Mouse (Mus musculus) frontal cortex, postnatal 10 days (tissue): ENCODE results near the gene Ccr2.
"Not testable (repeated sequence)": the region's sequence is repeated elsewhere in the genome, so short reads cannot be mapped to it uniquely, and the experiment has no call there.

ENCODE experiments used
- DNase-seq, 2 experiments: peaks; one replicate each; pipeline ENCODE4 v3.0.0; 2022; ENCODE audit warnings: low spot score in 2 of 2, mixed read lengths in 1 of 2

The Ccr2 gene

DNA sequence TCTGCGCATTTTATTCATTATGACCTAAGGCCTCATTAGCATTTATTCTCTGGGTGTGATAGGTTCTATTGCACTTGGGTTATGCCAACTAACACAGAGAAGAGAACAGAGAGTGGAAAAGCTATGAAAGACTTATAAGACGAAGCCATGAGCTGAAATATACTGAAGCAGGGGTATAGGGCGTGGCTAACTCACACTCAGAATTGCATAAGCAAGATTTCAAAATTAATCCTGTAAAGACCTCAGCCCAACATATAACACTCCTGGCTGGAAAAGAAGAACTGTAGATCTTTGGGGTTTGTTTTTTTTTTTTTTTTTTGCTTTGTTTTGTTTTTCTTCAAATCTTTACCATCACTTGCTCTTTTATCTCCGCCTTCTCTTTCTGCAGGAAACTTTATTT, at the start of gene Ccr2:
Gene Ccr2 (plus strand): TSS at position 228 of the 400 bp plus-strand sequence.
- DNase-seq = no peak

DNA sequence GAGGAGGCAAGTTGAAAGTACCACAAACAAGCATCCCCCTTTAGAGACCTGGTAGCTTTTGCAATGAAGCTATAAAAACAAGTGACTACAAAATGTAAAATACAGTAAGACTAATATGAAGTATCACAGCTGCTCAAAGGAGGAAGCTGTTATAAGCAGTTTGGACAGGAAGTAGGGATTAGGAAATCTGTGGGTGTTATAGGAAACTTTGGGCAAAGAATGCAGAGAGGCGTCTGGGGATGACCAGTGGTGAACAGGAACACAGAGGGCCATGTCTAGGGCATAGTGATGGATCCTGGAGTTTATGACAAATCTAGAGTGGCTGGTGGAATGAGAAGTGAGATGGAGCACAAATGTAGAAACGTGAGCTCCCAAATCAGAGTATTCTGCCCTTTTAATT, 48.2 kb upstream of the Ccr2 start:
- DNase-seq = no peak

DNA sequence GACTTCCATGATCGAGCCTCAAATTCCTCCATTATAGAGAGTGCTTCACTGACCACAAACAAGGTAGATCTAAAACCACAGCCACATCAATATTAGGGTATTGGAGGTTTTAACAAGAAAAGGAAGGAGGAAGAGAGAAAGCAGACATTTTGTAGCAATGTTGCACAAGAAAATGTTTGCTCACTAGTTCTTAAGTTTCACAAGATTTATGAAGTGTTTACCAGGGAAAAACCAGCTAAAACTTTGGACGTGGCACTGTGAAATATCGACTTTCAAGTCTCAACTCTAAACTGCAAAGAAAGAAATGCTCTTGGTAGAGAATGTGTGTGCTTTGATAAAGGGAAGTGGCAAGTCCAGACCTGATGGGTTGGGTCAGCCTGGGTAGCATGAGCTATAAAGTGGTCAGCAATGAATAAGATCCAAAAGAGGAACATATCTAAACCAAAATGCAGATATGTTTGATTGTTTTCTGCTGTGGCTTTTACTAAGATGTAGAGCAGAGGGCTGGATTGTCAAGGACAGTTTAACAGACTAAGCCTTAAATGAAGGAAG, 45.5 kb upstream of the Ccr2 start:
- DNase-seq = no peak

DNA sequence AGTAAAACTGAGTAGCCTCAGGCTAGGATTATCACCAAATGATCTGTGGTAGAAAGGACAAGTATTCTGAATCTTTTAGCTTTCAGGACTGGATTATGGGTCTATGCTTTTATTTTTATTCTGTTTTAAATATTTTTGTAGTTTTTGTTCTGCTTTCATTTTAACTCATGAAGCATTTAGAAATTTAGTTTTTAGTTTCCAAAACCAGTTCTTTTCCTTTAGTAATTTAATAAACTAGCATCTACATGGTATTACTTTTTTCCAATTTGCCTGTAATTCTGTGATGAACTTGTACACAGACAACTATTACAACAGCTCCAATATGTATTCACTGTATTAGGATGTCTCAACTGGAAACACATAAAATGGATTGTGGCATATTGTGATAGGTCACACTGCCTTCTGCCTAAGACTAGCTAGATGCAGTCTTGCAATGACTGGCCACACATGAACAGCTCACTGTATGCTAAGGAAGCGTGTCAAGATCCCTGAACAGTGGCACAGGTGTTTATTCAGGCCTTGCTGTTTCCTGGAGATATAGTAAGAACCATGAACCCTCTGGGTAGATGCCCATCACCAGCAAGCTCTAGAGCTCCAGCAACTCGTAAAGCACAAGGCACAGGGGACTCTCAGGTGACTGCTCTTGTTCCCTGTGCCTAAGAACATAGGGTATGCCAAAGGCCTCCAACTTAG, 41.9 kb upstream of the Ccr2 start:
- DNase-seq = no peak

DNA sequence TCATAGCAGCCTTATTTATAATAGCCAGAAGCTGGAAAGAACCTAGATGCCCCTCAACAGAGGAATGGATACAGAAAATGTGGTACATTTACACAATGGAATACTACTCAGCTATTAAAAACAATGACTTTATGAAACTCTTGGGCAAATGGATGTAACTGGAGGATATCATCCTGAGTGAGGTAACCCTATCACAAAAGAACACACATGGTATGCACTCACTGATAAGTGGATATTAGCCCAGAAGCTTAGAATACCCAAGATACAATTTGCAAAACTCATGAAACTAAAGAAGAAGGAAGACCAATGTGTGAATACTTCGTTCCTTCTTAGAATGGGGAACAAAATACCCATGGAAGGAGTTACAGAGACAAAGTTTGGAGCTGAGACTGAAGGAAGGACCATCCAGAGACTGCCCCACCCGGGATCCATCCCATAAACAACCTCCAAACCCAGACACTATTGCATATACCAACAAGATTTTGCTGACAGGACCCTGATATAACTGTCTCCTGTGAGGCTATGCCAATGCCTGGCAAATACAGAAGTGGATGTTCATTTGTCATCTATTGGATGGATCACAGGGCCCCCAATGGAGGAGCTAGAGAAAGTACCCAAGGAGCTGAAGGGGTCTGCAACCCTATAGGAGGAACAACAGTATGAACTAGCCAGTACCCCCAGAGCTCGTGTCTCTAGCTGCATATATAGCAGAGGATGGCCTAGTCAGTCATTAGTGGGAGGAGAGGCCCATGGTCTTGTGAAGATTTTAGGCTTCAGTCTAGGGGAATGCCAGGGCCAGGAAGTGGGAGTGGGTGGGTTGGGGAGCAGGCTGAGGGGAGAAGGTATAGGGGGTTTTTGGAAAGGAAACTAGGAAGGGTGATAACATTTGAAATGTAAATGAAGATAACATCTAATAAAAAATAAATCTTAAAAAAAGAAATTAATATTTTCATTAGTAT, 40.0 kb upstream of the Ccr2 start:
- not testable (repeated sequence) for DNase-seq

DNA sequence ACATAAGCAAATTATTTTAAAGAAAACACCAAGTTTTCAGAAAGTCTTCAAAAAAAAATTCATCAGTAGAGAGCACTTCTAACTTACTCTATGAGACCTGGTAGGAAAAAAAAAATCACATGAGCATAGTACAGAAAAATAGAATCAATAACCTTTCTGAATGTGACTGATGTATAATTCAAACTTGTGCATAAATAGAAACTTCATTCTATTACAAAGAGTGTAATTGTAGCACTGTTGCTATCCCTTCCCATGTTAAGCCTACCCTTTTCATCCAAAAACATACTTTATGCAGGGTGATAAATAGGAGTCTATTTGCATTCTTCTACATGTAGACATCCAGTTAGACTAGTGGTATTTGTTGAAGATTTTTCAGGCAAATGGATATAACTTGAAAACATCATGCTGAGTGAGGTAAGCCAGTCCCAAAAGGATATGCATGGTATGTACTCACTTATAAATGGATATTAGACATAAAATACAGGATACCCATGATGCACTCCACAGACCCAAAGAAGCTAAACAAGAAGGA, 35.1 kb upstream of the Ccr2 start:
- no peak for DNase-seq

DNA sequence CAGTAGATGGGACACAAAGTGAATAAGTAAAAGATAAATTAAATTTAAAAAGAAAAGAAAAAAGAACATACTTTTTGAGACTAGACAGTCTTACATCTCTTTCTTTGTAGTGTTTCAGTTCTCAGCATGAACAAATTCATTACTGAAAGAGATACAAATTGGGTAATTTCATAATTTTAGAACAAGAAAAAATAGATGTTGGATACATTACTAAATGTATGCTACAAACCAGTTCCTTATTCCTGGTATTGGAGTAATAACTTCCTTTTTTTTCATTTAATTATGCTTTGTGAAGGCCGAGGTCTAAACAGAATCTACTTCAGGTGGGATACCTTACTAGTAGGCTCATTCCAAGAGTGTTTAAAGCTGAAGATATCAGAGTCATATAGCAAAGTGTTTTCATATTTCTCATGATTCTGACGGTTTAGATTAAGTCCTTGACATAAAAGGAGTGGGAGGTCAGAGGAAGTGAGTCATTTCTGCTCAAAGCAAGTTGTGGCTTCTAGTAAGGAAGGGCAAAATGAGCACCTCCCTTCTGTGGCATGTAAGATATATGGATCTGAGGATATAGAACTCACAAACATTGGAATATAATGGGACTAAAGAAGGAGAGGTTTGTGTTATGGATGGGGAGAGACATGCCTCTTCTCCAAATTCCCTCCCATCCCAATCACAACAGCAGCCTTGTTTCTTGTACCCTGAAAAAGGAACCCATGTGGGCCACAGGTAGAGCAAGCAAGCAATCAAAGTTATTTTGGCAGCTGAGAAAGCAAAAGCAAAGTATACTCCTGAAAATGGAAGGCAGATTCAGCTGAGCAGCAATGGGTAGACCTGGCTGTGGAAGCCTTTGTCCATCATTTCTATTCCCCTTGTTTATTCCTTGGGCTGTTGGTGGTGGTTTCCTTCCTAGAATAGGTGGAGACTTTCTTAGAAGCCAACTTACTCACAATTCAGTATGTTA, 33.4 kb upstream of the Ccr2 start:
- DNase-seq = no peak

DNA sequence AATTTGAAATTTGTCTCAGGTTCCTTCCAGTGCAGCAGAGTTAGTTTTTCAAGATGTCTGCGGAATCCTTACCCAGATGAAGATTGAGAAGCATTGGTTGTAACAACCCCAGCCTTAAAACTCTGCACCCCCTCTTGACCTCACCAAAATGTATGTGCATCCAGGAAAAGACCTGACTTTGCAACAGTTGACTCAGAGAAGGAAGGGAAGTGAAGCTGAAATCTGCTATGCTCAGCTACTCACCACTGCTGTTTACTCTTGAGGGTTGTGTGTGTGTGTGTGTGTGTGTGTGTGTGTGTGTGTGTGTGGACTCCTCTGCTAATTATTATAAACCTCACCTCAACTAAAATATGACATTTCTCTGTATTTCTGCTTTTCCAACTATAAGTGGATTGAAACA, 30.2 kb upstream of the Ccr2 start:
- no peak for DNase-seq

DNA sequence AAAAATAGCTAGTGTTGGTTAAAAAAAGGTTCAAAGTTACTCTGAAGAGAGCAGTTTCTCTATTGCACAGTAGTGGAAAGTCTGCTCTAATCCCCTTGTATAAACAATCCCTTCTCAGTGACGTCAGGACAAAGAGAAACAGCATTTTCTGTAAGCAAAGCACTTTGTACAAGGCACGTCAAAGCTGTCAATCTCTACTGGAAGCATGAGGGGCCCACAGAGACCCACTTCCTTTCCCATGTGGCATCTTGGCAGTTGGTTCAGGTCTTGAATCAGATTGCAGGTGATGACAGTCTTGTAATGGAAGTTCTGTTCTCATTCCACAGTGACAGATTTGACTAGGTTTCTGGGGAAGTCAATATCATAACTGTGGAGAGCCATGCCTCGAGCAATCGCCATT, 21.9 kb upstream of the Ccr2 start:
- DNase-seq = no peak

DNA sequence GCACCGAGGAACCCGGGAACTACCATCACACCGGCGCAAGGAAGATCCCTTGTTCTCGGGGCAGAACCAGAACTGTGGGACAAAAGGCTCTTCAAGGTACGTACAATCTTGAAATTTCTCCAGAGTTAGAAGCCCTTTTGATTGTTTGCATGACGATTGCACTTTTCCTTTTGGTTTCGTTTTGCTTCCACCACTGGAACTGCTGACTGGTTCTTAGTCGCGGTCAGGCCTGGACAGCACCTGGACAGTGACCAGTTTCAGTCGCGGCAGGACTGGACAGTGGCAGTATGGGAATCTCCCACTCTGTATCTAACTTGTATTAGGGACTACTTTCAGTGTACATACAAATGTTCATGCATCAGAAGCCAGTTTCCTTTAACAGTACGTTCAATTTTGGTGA, 21.3 kb upstream of the Ccr2 start:
- not testable (repeated sequence) for DNase-seq

DNA sequence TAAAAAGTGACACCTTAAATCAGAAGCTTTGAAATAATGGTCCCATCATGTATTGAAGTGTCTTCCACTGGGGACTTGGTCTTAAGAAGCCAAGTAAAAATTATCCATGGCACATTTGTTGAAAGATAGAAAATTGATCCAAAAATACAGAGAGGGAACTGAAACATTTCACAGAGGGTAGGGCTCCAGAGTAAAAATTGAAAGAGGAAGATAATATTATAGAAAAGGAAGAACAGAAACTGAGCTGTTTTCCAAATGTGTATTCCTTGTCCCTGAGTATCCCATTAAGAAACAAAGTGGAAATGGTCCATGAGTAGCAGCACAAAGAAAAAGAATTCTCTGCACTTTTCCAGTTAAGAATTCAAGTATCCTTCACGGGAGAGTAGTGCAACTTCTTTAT, 11.3 kb upstream of the Ccr2 start:
- no peak for DNase-seq

DNA sequence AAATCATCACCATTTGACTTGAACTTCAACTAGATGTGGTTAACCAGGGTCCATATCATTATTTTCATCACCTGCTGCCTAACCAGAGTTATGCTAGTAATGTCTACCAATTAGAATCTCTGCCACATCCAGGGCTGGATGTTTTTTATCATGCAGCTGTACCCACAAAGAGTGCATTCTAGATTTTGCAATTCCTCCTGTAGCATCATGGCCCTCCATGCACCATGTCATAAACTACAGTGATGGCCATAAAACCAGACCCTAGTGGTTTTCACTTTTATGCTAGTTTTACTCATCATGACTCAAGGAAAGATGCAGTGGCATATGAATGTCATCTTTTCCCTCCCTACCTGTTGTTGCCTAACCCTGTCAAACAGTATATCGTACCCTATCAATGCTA, 2.6 kb upstream of the Ccr2 start:
- DNase-seq = no peak

DNA sequence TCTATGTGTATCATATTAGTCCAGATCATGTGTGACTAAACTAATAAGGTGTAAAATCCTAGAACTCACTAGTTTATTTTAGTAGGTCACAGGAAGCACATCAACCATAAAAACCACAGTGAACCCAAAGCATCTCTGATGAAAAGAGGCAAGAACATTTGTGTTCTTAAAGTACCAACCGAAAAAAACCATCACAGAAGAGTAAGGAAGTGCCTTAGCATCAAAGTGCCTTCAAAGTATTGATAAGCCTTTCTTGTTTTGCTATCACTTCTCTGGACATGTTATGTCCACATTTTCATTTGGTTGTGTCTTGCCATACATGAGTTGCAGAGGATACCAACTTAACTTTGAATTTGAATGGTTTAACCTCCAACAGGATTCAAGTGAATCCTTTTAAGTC, 1.4 kb upstream of the Ccr2 start:
- DNase-seq = no peak

DNA sequence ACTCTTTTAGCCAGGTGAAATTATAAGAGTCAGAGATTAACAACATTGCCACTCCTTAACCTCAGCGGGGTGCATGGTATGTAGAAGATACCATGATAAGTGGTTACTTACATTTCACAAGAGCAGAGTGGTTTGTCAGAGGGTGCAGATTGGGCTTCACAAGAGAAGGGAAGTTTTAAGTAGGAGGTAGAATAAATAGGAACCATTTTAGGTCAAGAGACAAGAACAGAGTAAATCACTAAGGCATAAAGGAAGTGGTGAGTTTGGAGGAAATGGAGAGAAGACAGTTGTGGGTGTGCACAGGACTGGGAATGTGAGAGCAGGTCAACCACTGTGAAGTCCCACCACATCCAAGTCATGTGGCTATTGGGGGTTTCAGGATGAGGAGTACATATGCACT, 1.4 kb downstream of the Ccr2 start:
- DNase-seq = no peak

DNA sequence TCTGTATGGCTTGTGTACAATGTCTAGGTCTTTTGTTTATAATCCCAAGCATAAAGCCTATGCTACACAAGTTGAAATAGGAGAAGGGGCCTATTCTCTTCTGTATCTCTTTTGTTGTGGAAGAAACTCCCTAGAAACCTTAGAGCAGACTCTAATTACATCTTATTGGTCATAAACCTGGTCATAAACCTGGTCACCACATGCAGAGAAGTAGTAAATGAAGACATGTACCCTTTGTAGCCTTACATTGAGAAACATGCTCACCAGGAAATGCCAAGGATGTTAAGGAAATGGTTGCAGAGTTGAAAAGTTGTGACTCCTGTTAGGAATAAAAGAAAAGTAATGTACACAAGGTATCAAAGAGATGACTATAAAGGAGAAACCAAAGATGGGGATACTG, 3.4 kb downstream of the Ccr2 start:
- no peak for DNase-seq

DNA sequence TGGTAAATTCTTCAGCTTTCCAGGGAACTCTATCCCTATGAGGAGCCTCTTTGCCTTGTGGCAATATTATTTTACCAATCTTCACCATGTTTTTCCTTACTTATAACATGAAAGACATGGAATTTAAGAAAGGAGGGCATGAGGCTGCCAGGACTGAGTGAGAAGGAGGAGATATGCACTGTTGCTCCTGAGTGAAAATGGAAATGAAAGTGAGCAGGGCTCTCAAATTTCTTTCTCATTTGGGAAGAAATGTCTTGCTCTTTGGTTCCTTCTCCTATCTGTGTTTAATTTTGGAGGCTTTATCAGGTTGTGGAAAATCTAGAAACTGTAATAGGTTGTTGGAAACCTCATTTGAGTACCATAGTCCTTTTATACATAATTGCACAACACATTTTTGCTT, 5.5 kb downstream of the Ccr2 start:
- DNase-seq = no peak

DNA sequence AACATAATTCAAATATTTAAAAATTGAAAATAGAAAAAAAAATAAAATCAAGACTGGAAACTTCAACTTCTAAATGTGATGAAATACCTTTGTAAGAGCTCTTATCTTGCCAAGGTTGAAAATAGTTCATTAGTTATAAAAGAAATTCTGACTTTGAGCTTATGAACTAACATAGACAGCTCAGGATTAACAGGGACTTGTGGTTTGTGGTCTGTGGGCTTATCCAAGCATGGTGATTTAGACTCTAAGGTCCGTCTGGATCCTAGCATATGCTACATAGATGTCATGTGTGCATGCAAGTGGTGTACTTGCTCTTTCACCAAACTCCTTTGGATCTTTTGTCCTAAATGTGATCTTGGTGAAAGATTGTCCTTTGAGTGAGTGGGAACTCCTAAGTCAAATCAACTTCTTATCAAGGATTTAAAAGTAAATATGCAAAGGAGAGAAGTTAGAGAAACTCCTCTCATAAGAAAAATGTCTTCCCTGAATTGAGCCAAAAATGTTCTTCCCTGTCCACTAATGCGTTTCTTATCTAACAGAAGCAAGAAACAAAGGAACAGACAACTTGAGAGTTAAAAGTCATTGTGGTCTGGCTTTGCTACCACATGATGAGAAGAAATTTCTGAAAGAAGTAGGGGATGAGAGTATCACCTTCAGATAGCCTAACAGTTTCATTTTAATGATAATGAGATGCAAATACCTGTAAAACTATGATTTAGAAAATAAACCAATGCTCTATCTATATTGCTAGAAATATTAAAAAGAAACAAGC, 6.8 kb downstream of the Ccr2 start:
- DNase-seq = no peak

DNA sequence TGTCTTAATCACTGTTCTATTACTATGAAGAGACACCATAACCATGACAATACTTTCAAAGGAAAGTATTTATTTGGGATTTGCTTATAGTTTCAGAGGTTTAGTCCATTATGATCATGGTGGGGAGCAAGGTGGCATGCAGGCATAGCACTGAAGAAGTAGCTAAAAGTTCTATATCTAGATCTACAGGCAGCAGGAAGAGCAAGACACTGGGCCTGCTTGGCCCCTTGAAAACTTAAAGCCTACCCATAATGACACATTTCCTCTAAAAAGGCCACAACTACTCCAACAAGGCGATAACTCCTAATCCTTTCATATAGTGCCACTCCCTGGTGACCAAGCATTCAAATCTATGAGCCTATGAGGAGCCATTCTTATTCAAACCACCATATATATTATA, 10.2 kb downstream of the Ccr2 start:
- DNase-seq = no peak

DNA sequence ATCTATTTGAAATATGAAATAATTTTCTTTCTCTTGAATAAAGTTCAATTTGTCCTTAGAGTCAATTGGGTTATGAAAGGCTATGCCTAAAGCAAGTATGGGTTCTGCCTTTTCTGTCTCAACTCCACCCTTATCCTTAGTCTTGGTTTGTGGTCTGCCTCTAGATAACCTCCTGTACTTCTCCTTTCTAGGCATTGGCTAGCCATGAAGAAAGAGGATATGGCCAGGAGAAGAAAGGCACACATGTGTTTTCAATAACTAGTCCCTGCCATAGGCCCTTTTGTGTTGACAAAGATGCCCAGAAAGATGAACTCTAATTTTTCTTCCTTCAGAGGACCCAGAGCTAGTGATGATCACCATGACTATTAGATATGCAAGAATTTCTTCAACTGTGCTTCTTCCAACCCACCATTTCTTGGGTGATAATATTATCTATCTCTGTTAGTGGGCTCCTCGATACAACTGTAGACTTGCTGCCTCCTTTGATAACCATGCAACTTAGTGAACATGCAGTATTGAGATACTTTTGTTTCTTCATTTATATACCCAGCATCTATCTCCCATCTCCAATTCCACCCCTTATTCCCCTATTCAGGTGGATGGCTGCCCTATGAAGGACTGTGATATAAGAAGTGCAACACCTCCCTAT, 11.0 kb downstream of the Ccr2 start:
- DNase-seq = no peak

DNA sequence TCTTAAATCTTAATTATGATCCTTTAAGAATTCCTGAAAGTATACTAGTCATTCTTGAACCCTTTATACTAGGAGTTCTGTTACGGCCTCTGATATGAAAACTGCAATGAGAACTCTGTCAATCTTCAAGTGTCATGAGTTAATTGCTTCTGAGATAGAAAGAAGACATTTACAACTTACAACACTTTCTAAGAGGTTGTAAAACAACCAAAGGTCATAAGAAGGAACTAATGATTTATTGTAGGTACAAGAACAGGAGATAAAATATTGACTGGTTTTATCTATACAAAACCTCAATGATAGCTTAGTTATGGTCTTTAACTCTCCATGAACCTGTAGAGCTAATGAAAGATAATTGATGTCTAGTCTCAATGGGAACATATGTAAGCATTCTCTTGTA, 12.0 kb downstream of the Ccr2 start:
- DNase-seq = no peak
